9 mouse cellular contexts compared by ENCODE assay signal in the genomic region with DNA sequence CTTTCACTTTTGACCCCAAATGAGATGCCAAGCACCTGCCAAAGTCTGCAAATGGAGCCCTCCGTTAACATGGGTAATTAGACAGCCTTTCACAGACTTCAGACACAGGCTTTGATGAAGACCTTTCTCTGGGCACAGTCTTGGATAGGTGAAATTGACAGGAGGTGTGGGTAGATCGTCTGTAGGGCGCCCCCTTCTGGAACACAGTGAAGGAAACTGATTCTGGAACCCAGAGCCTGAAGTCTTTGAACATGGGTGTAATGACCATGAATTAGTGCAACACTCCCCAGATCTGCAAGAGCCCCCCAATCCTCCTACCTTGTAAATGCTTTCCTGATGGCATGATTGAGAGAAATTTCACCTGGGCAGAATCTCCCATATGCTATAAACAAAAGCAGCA.
DNase-seq lines count a peak whose midpoint lies in the region; ATAC-seq and TF ChIP-seq lines count a peak whose summit lies in the region.
"Had no signal": no experiment of that assay in that cellular context is flagged by ENCODE, and none has a peak within 500 bp of the region (broad histone marks: within the 10 kb centered on the region; RNA-seq: fewer than 3 reads in every experiment).

No protein-coding gene starts in this region.

- H3K4me2 ChIP-seq in intestine, postnatal 0 days (replicated peaks; ENCODE audit: low read depth) = no peak overlapping the region
- H3K4me2 ChIP-seq in intestine, embryonic 16.5 days (ENCODE audit: low read depth, low read length) = no peak overlapping the region
- H3K4me2 ChIP-seq: lung, embryonic 15.5 days had no signal

- H3K4me1 ChIP-seq in intestine, postnatal 0 days (replicated peaks; ENCODE audit: control insufficient read depth, insufficient read depth, low read length) = no peaks in the 10 kb centered on the region
- no peaks in the 10 kb centered on the region; the same call in 1 of the 2 replicates for H3K4me1 ChIP-seq in intestine, embryonic 16.5 days (ENCODE audit: control insufficient read depth, insufficient read depth, low read length)
- peaks cover 19% of the 10 kb centered on the region for H3K4me1 ChIP-seq in E14TG2a.4 (replicated peaks; ENCODE audit: low read depth, low read length)

- no peak for ATAC-seq in intestine, postnatal 0 days
- ATAC-seq in intestine, embryonic 16.5 days = no peak
- ATAC-seq in granulocyte monocyte progenitor cell, adult 5-6 weeks (replicated peaks; ENCODE audit: poor library complexity, severe bottlenecking) = peak; percentile 62; the same call in 1 of the 2 replicates

- no peaks in the 10 kb centered on the region for H3K9me3 ChIP-seq in intestine, postnatal 0 days (ENCODE audit: control insufficient read depth)
- no peaks in the 10 kb centered on the region for H3K9me3 ChIP-seq in intestine, embryonic 16.5 days (ENCODE audit: control insufficient read depth, low read length)
- H3K9me3 ChIP-seq in E14TG2a.4 (ENCODE audit: low read length) = no peaks in the 10 kb centered on the region
- H3K9me3 ChIP-seq: lung, embryonic 15.5 days had no signal

- DNase-seq in 416B (ENCODE audit: low read depth) = peak; percentile 28
- DNase-seq in right cerebral cortex, postnatal 14 days = no peak
- DNase-seq in cerebellum, adult 11 months = no peak
- no peak for DNase-seq in right cerebral cortex, adult 18-20 months

- no peak overlapping the region for H3K27ac ChIP-seq in intestine, postnatal 0 days (ENCODE audit: low read depth, low read length)
- H3K27ac ChIP-seq in intestine, embryonic 16.5 days (ENCODE audit: low read length) = no peak overlapping the region
- H3K27ac ChIP-seq: lung, embryonic 15.5 days had no signal

- TF ChIP-seq CTCF in intestine, postnatal 0 days (IDR thresholded peaks at IDR 0.05; ENCODE audit: low read depth) = peak; percentile 59
- TF ChIP-seq CTCF in E14TG2a.4 (conservative IDR thresholded peaks at IDR 0.05; ENCODE audit: low read length) = peak; percentile 42

- no peaks in the 10 kb centered on the region for H3K36me3 ChIP-seq in intestine, postnatal 0 days (ENCODE audit: control insufficient read depth, insufficient read depth)
- H3K36me3 ChIP-seq in intestine, embryonic 16.5 days (ENCODE audit: control insufficient read depth, insufficient read depth, low read length) = no peaks in the 10 kb centered on the region
- no peaks in the 10 kb centered on the region for H3K36me3 ChIP-seq in E14TG2a.4 (ENCODE audit: insufficient read depth, low read length)
- H3K36me3 ChIP-seq: lung, embryonic 15.5 days had no signal

- H3K9ac ChIP-seq in intestine, postnatal 0 days (ENCODE audit: low read depth, low read length) = no peak overlapping the region
- no peak overlapping the region for H3K9ac ChIP-seq in intestine, embryonic 16.5 days (ENCODE audit: low read depth, low read length)
- H3K9ac ChIP-seq: lung, embryonic 15.5 days had no signal

- WGBS in intestine, postnatal 0 days = 32% methylated on average over 3 of the region's 3 CpGs
- WGBS in intestine, embryonic 16.5 days = 38% methylated on average over 3 of the region's 3 CpGs

- no peak overlapping the region for H3K4me3 ChIP-seq in intestine, postnatal 0 days (ENCODE audit: low read depth, low read length)
- no peak overlapping the region for H3K4me3 ChIP-seq in intestine, embryonic 16.5 days (ENCODE audit: low read length)
- H3K4me3 ChIP-seq in E14TG2a.4 (replicated peaks; ENCODE audit: low read length) = no peak overlapping the region
- H3K4me3 ChIP-seq: lung, embryonic 15.5 days had no signal

- H3K27me3 ChIP-seq in intestine, postnatal 0 days (replicated peaks; ENCODE audit: control insufficient read depth, insufficient read depth, low read length) = no peaks in the 10 kb centered on the region
- H3K27me3 ChIP-seq in intestine, embryonic 16.5 days (replicated peaks; ENCODE audit: control insufficient read depth, insufficient read depth, low read length) = no peaks in the 10 kb centered on the region
- H3K27me3 ChIP-seq in E14TG2a.4 (ENCODE audit: insufficient read depth, low read length) = 0 out of 2 replicates have a peak, but pooled peaks cover 2% of the 10 kb centered on the region
- H3K27me3 ChIP-seq: lung, embryonic 15.5 days had no signal
